Mouse (Mus musculus) stomach, embryonic 16.5 days (tissue): ENCODE measurements around the gene Xkr8. TPM values are rescaled to one million over a fixed set of nuclear protein-coding genes. Genes with fewer than 3 reads are reported as not detected.
A peak's percentile ranks its signal among the peaks of the same experiment; 100 is the strongest.

Source experiments
- ATAC-seq: fragments of 200-750 bp; cut with Nextera tagmentation; 2 replicates; pipeline ENCODE4 v1.8.0; 2017; ENCODE audit warnings: moderate number of reproducible peaks, moderate TSS enrichment; ENCODE audit not compliant: insufficient read depth, low FRiP score
- H3K27ac ChIP-seq: fragments of 300-500 bp; sonication (generic); 2 replicates; pipeline ENCODE4 v1.5.1; 2014; ENCODE audit warnings: low read length
- H3K27me3 ChIP-seq: fragments of 300-500 bp; sonication (generic); 2 replicates; pipeline ENCODE4 v1.6.1; 2014; ENCODE audit warnings: low read length, control low read depth, mixed read lengths; ENCODE audit not compliant: control insufficient read depth, insufficient read depth
- H3K36me3 ChIP-seq: fragments of 300-500 bp; sonication (generic); 2 replicates; pipeline ENCODE4 v1.6.1; 2014; ENCODE audit warnings: low read length; ENCODE audit not compliant: control insufficient read depth, insufficient read depth
- H3K4me1 ChIP-seq: fragments of 300-500 bp; sonication (generic); 2 replicates; pipeline ENCODE4 v1.6.1; 2014; ENCODE audit warnings: low read length, control low read depth, mixed read lengths; ENCODE audit not compliant: control insufficient read depth, insufficient read depth
- H3K4me2 ChIP-seq: fragments of 300-500 bp; sonication (generic); 2 replicates; pipeline ENCODE4 v1.6.1; 2014; ENCODE audit warnings: low read depth, low read length, mixed read lengths
- H3K4me3 ChIP-seq: fragments of 300-500 bp; sonication (generic); replicated peaks from 2 replicates; pipeline ENCODE4 v1.5.1; 2014; ENCODE audit warnings: mild to moderate bottlenecking, low read length
- H3K9ac ChIP-seq: fragments of 300-500 bp; sonication (generic); 2 replicates; pipeline ENCODE4 v1.6.1; 2014; ENCODE audit warnings: low read length
- H3K9me3 ChIP-seq: fragments of 300-500 bp; sonication (generic); replicated peaks from 2 replicates; pipeline ENCODE4 v1.6.1; 2016; ENCODE audit warnings: low read length, control low read depth; ENCODE audit not compliant: control insufficient read depth
- WGBS: fragments of 180-500 bp; shearing (Covaris S2); extraction: QIAGEN DNeasy Blood & Tissue Kit; methylation state at CpG from one replicate; pipeline ENCODE4 v1.1.7; 2014; 5-methylcytosine and 5-hydroxymethylcytosine counted together
- polyA plus RNA-seq: library from polyadenylated mRNA; unstranded; fragments of >200 nt; fragmentation: Nextera tagmentation; extraction: Ambion mirVana; gene quantifications from 2 replicates; pipeline ENCODE4 v1.2.1, GENCODE M21; 2015

Xkr8 gene
- polyA plus RNA-seq, 1 experiment from 2014 or later = 6.0 TPM

GRCm38 (mm10) chr4:132762602-132763001, 30.3 kb upstream of the Xkr8 start:
- WGBS = 56% methylated on average over 6 of the region's 6 CpGs
- Histone ChIP-seq H3K4me1 (no peaks in the 10 kb centered on the region; the same call in 1 of the 2 replicates), H3K9ac (no peak overlapping the region), H3K27ac (no peak overlapping the region), H3K36me3 (no peaks in the 10 kb centered on the region), H3K9me3 (no peaks in the 10 kb centered on the region), H3K4me2 (no peak overlapping the region), H3K27me3 (peaks cover 1% of the 10 kb centered on the region; the same call in 1 of the 2 replicates), H3K4me3 (no peak overlapping the region)
- no peak for ATAC-seq

- Histone ChIP-seq H3K9me3 (no peaks in the 10 kb centered on the region), H3K27ac (no peak overlapping the region), H3K4me2 (no peak overlapping the region), H3K9ac (no peak overlapping the region), H3K36me3 (no peaks in the 10 kb centered on the region), H3K4me1 (no peaks in the 10 kb centered on the region; the same call in 1 of the 2 replicates), H3K4me3 (no peak overlapping the region), H3K27me3 (peaks cover 4% of the 10 kb centered on the region; the same call in 1 of the 2 replicates)
- WGBS = 48% methylated on average over 3 of the region's 3 CpGs
- ATAC-seq = no peak
These were observed 27.9 kb upstream of the Xkr8 start for GRCm38 (mm10) chr4:132760296-132760695.

GRCm38 (mm10) chr4:132757633-132758351, 25.4 kb upstream of the Xkr8 start:
- ATAC-seq = no peak
- H3K9ac ChIP-seq = no peak overlapping the region
- peak overlapping the region; percentile 99 for H3K4me2 ChIP-seq
- H3K27me3 ChIP-seq = peaks cover 4% of the 10 kb centered on the region; the same call in 1 of the 2 replicates
- H3K4me3 ChIP-seq = no peak overlapping the region
- WGBS = 79% methylated on average over 7 of the region's 7 CpGs
- H3K4me1 ChIP-seq = no peaks in the 10 kb centered on the region; the same call in 1 of the 2 replicates
- H3K27ac ChIP-seq = no peak overlapping the region
- no peaks in the 10 kb centered on the region for H3K9me3 ChIP-seq
- no peaks in the 10 kb centered on the region for H3K36me3 ChIP-seq

GRCm38 (mm10) chr4:132756974-132757373, 24.6 kb upstream of the Xkr8 start, which contains the start of gene Smpdl3b:
TSS of gene Smpdl3b (minus strand) at chr4:132757252.
- no peaks in the 10 kb centered on the region; the same call in 1 of the 2 replicates for H3K4me1 ChIP-seq
- peak within 1 kb of the TSS; percentile 76 for H3K9ac ChIP-seq
- peak within 1 kb of the TSS; percentile 99 for H3K4me2 ChIP-seq
- peak within 1 kb of the TSS; percentile 58 for H3K4me3 ChIP-seq
- ATAC-seq = peak; percentile 91
- H3K36me3 ChIP-seq = no peaks in the 10 kb centered on the region
- 1% methylated on average over 22 of the region's 22 CpGs for WGBS
- peaks cover 4% of the 10 kb centered on the region; the same call in 1 of the 2 replicates for H3K27me3 ChIP-seq
- no peak within 1 kb of the TSS for H3K27ac ChIP-seq
- H3K9me3 ChIP-seq = no peaks in the 10 kb centered on the region

GRCm38 (mm10) chr4:132752992-132753391, 20.6 kb upstream of the Xkr8 start:
- H3K4me2 ChIP-seq = no peak overlapping the region
- no peak overlapping the region for H3K9ac ChIP-seq
- no peak for ATAC-seq
- 76% methylated on average over 6 of the region's 6 CpGs for WGBS
- H3K9me3 ChIP-seq = no peaks in the 10 kb centered on the region
- no peak overlapping the region for H3K4me3 ChIP-seq
- H3K4me1 ChIP-seq = no peaks in the 10 kb centered on the region; the same call in 1 of the 2 replicates
- no peak overlapping the region for H3K27ac ChIP-seq
- no peaks in the 10 kb centered on the region for H3K36me3 ChIP-seq
- H3K27me3 ChIP-seq = peaks cover 4% of the 10 kb centered on the region; the same call in 1 of the 2 replicates

- Histone ChIP-seq H3K4me1 (no peaks in the 10 kb centered on the region), H3K27ac (no peak overlapping the region), H3K4me2 (no peak overlapping the region), H3K9me3 (no peaks in the 10 kb centered on the region), H3K4me3 (no peak overlapping the region), H3K36me3 (no peaks in the 10 kb centered on the region), H3K27me3 (no peaks in the 10 kb centered on the region), H3K9ac (no peak overlapping the region)
- WGBS = 77% methylated on average over 6 of the region's 6 CpGs
- ATAC-seq = no peak
These were observed 17.1 kb upstream of the Xkr8 start for GRCm38 (mm10) chr4:132749258-132749982.

GRCm38 (mm10) chr4:132748778-132749177, 16.4 kb upstream of the Xkr8 start:
- Histone ChIP-seq H3K4me1 (no peaks in the 10 kb centered on the region), H3K27ac (no peak overlapping the region), H3K9me3 (no peaks in the 10 kb centered on the region), H3K27me3 (no peaks in the 10 kb centered on the region), H3K4me2 (no peak overlapping the region), H3K4me3 (no peak overlapping the region), H3K36me3 (no peaks in the 10 kb centered on the region), H3K9ac (no peak overlapping the region)
- no peak for ATAC-seq
- 92% methylated on average over 4 of the region's 4 CpGs for WGBS

GRCm38 (mm10) chr4:132747664-132748259, 15.4 kb upstream of the Xkr8 start:
- no peaks in the 10 kb centered on the region for H3K36me3 ChIP-seq
- H3K4me2 ChIP-seq = peak overlapping the region; percentile 35; the same call in 1 of the 2 replicates
- no peaks in the 10 kb centered on the region for H3K27me3 ChIP-seq
- H3K27ac ChIP-seq = peak overlapping the region; percentile 46; the same call in 1 of the 2 replicates
- peak; percentile 72; the same call in 1 of the 2 replicates for ATAC-seq
- H3K9me3 ChIP-seq = no peaks in the 10 kb centered on the region
- H3K4me1 ChIP-seq = no peaks in the 10 kb centered on the region
- H3K9ac ChIP-seq = no peak overlapping the region
- 42% methylated on average over 9 of the region's 9 CpGs for WGBS
- H3K4me3 ChIP-seq = peak overlapping the region; percentile 10; the same call in 1 of the 2 replicates
